Mouse (Mus musculus) inflammation-experienced regulatory T-cells, adult 6 months (primary cell): ENCODE measurements around the gene Nacc1. TPM values are rescaled to one million over a fixed set of nuclear protein-coding genes. Genes with fewer than 3 reads are reported as not detected.

Experiments
- ATAC-seq: one replicate; pipeline ENCODE4 v1.8.0; 2017
- polyA plus RNA-seq, 3 experiments: library from polyadenylated mRNA; unstranded; fragments of 100-300 nt; shearing (Covaris generic); gene quantifications; one replicate each; pipeline ENCODE4 v1.2.1; 2017

Nacc1 gene
- polyA plus RNA-seq, 3 experiments from 2014 or later = 9.2 to 9.5 (median 9.4) TPM

- ATAC-seq = peak; percentile 3
These were observed 25.6 kb downstream of the Nacc1 start for GRCm38 (mm10) chr8:84661961-84662571.

DNA sequence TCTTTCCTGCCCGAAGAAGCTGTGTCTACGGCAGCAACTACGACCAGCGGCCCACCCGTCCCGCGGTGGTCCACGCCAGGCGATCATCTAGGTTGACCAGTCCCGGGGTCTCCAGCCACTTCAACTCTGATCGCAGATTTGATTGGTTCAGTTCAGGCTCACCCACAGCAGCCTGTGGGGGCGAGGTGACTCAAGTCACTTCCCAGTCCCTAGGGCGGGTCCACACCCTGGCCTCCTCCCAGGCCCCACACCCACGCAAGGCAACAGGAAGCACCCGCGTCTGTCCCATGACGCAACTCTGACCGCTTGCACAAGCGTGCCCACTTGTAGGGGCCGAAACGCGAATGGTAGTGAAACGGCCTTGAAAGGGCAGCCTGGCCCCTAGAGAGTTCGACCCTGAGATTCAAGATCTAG is 26.2 kb downstream of the Nacc1 start:
- peak; percentile 4 for ATAC-seq

GRCm38 (mm10) chr8:84660819-84661457 is 26.7 kb downstream of the Nacc1 start:
- no peak for ATAC-seq

GRCm38 (mm10) chr8:84659936-84660818 is 27.5 kb downstream of the Nacc1 start:
- ATAC-seq = peak; percentile 58

DNA sequence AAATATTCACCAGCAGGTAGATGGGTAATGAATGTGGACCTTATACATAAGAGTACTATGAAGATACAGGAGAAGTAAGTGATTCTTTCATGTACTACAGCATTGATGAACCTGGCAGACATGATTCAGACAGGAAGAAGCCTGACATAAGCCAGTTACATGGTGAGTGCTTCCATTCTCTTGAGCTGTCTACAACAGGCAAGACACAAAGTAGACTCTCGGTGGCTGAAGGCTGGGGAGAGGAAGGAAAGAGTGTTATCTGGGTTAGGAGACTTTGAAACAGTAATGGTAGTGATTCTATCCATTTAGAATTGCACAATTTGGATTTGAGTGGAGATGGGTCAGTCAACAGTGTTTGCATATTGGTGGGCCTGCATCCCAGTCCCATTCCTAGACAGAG is 28.7 kb downstream of the Nacc1 start:
- no peak for ATAC-seq

- no peak for ATAC-seq
These were observed 30.0 kb downstream of the Nacc1 start for GRCm38 (mm10) chr8:84657680-84658079.

GRCm38 (mm10) chr8:84657203-84657602 is 30.5 kb downstream of the Nacc1 start:
- ATAC-seq = no peak

GRCm38 (mm10) chr8:84656641-84657126 is 31.0 kb downstream of the Nacc1 start:
- peak; percentile 47 for ATAC-seq

- ATAC-seq = no peak
These were observed 31.5 kb downstream of the Nacc1 start for GRCm38 (mm10) chr8:84656191-84656525.

DNA sequence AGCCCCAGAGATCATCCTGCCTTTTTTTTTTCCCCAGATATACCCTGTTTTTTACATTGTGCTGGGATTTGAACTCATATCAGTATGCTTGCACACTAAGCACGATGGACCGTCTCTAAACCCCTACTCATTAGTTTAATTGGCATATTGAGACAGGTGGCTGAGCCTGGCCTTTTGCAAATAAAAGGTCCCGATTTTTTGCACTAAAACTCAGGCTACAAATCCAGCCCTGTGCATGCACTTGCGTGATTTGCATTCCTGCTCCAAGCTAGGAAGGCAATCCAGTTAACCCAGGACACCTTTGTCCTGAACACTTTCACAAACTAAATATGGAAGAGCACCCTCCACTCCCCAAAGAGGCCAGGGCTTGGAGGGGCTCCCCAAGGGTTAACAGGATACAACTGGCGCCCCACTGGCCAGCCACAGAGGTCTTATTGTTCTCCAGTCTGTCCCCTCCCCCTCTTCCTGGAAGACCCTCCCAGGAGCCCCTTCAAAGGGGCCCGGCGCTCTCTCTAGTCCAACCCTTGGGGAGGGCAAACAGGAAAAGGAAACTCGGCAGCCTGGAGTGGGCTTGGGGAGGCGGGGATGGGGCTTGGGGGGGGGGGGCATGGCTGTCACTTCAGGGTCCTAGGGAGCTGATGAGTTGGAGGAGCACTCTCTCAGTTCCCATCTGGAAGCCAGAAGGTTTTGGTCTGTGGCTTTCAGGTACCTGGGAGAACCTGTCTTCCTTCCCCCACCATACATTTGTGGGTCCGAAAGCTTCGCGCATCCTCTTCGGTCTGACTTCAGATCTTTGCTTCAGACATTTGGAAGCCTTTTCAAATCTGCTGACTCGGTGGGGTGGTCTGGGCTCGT is 32.1 kb downstream of the Nacc1 start:
- ATAC-seq = no peak

DNA sequence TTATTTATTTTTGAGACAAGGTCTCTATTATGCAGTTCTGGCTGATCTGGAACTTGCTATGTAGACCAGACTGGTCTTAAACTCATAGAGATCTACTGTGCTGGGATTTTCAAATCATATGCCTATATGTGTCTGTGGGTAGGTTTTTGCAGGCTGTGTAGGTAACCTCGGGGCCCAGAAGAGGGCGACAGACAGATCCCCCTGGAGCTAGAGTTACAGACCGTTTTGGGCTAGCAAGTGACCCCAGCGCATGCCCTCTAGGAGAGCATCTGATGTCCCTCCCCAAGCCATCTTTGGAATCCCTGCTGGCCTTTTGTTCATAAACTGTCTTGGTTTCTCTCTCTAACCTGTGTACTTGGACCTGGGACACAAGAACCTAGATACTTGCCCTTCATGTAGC is 33.1 kb downstream of the Nacc1 start:
- ATAC-seq = no peak

DNA sequence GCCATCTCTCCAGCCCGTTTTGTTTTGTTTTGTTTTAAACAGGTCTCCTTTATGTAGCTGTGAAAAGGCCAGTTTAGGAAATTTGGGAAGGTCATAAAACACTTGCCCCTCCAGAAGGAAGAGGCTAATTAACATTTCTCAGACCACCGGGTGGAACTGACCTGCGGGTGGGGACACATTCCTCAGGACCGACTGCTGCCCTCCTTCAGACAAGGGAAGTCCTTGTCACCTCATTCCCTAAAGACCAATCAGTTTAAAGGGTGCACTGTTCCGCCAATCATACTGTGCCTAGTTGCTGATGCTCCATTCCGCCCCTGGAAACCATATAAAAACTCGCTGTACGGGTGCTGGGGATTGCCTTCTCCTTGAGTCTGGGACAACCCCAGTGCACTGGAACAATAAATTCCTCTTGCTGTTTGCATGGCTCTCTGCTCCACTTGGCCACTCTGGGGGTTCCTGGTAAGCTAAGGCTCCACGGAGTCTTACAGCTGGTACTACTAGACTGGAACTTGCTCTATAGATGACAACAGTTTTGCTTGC is 34.5 kb downstream of the Nacc1 start:
- ATAC-seq = no peak

DNA sequence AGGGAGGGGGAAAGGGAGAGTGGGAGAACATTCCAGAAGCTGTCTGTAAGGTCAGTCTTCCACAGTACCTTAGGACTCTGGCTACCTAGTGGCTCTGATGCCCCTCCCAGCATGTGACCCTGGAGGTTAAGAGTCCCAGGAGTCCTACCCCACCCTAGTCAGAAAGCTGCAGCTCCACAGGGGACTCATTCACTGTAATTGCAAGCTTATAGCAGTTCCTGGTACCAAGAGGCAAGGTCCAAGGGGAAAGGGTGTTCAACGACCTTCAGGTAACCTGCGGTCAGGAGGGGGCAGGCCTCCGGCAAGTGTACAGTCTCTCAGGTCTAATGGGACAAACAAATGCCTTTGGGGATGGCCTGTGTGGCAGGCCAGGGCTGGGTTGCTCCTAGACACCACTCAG is 37.4 kb downstream of the Nacc1 start:
- no peak for ATAC-seq

GRCm38 (mm10) chr8:84647461-84647901 is 40.2 kb downstream of the Nacc1 start:
- ATAC-seq = no peak

DNA sequence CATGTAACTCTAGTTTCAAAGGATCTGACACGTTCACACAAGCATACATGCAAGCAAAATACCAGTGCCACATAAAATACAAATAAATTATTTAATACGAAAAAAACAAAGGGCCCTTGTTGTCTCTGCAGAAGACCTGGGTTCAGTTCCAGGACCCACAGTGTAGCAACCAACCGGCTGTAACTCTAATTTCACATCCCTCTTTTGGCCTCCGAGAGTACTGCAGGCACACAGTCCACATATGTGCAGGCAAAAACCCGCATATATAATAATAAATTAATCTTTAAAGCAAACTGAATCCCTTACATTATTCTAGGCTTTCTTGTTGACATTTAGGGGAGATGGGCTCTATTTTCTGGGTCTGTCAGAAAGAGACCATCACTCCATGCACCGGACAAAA is 40.9 kb downstream of the Nacc1 start:
- no peak for ATAC-seq

DNA sequence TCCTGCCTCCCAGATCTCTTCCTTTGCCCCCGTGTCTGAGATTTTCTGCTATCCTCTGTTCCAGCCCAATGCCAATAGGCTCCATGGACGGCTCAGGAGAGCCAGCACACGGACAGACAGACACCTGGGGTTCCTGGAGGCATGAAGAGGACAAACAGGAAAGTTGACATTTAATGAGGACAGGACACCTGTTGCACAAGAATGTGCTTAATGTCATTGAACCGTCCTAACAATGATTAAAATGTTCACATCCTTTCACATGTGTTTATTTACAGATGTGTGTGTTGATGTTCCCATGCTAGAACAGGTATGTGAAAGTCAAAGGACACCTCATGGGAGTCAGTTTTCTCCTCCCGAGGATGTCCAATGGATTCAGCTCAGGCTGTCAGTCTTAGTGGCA is 44.6 kb downstream of the Nacc1 start:
- ATAC-seq = no peak

- ATAC-seq = no peak
These were observed 45.9 kb downstream of the Nacc1 start for GRCm38 (mm10) chr8:84641578-84642361.

DNA sequence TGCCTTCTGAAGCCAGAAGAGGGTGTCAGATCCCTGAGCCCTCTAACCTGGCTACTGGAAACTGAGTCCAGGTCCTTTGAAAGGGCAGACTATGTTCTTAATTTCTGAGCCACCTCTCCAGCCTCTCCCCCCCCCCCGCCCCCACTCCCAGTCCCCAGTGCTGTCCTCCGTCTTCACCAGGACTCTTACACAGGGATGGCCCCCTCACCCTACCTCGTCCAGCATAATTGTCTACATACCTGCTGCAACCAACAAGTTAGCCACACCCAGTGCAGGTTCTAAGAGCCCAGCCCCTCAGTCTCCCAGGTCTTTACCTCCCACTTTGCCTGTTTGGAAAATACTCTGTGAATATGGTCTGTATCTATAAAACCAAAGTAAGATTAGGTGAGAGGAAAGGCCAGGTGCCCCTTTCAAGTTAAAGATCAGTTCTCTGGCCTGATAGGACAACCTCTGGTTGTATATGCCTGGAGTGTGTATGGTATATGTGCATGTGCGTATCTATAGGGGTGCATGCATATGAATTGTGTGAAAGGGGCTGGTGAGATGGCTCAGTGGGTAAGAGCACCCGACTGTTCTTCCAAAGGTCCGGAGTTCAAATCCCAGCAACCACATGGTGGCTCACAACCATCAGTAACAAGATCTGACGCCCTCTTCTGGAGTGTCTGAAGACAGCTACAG is 46.9 kb downstream of the Nacc1 start:
- no peak for ATAC-seq

GRCm38 (mm10) chr8:84640010-84640588 is 47.6 kb downstream of the Nacc1 start:
- no peak for ATAC-seq
